Mouse (Mus musculus) olfactory bulb, adult 2 months (tissue): Measurements from ENCODE around the gene Rps29.

ENCODE experiments used
- CTCF ChIP-seq: fragments of 200-500 bp; IDR thresholded peaks from 2 replicates; pipeline ENCODE4 v1.5.1; 2012; ENCODE audit warnings: low read depth, mild to moderate bottlenecking, low read length, moderate library complexity; ENCODE audit not compliant: insufficient read depth
- POLR2A ChIP-seq: fragments of 200-500 bp; IDR thresholded peaks from 2 replicates; pipeline ENCODE4 v1.6.1; 2012; ENCODE audit warnings: mild to moderate bottlenecking, low read depth, low read length, moderate library complexity; ENCODE audit not compliant: insufficient read depth

- TF ChIP-seq CTCF (no peak), POLR2A (no peak)
Measured at GRCm38 (mm10) chr12:69177526-69177925, 18.5 kb upstream of the Rps29 start.
